Mouse (Mus musculus): ENCODE measurements around the gene Jazf1.

Gene Jazf1

DNA sequence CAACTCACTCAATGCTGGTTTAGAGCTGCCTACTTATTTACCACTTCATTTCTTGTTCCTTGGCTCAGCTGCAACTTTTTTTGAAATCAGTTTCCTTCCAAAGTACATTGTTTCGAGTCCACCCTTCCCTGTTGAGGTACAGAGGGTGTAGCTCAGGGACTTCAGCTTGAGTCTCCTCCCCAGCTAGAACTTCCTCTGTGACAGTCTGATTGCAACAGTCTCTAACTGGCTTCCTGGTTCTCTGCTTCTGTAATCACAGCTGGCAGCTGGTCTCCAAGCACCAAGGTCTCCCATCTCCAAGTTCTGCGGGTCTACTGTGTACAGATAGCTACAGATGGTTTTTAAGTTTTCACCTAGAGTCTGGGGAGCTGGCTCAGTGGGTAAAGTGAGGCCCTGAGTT lies 113.1 kb downstream of the Jazf1 start:
- DNase-seq (ENCODE audit: low spot score) = no peak

DNA sequence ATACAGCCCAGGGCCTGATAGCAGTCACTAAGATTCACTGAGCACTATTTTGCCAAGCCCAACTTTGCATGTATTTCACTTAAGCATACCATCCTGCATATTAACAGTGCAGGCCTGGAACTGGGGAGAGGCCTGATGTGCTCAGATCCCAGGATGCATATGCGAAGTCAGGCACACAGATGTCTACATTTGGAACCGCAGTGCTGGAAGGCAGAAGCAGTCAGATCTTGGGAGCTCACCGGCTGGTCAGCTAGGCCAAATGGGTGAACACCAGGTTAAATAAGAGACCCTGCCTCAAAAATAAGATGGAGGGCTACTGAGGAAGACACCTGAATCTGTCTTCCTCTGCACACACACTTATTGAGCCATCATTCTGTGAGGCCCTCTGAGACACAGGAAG lies 113.6 kb downstream of the Jazf1 start:
- DNase-seq (ENCODE audit: low spot score) = no peak

GRCm38 (mm10) chr6:52954441-52954840 lies 114.0 kb downstream of the Jazf1 start:
- DNase-seq (ENCODE audit: low spot score) = no peak

DNA sequence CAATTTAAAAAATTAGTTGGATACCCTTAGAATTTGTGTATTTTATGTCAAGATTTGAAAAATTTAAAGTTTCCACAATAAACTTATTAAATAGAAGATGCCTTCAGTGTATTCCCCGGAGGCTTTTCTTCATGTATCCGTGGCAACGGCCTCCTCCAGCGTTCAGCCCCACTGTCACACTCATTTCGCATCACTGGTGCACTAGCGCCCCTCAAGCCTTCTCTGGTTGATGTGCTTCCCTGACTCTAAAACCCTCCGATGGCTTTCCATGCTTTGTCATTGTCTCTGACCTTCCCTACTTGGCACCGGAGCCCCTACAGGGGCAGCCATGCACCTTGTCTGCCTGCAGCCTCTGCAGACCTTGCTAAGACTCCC lies 115.9 kb downstream of the Jazf1 start:
- no peak for DNase-seq (ENCODE audit: low spot score)

GRCm38 (mm10) chr6:52951871-52952525 lies 116.4 kb downstream of the Jazf1 start:
- no peak for DNase-seq (ENCODE audit: low spot score)

DNA sequence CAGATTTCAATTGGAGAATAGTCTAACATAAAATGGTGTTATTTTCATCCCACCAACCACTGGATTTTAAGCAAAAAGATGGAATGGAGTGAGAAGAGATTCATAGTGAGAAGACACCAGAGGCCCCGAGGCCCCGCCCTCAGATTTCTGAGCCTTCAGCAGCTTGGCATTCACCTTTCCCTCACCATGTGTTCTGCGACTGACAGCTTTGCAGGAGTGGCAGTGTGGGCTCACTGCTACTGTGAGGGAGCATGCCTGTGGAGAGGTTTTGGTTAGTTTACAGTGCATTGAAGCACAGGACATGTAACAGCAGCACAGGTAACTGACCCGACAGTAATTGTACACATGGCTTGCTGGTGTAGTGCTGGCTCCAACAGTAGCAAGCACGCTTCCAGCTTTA lies 118.1 kb downstream of the Jazf1 start:
- DNase-seq (ENCODE audit: low spot score) = no peak

DNA sequence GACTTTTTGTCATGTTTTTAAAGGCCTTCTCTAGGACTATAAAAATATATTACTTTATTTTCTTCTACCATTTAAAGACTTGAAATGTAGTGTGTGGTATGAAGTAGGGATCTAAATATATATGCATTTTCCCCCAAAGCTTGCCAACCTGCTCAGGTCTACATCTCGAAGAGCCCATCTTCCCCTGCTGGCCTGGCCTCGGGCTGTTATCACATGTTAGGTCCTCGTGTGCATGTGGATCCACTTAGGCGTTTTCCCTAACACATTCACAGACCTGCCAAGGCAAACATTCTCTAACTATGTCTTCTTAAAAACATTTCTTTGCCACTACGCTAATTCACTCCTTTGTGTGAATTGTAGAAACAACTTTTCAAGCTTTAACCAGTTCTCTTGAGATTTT lies 125.9 kb downstream of the Jazf1 start:
- DNase-seq (ENCODE audit: low spot score) = no peak

GRCm38 (mm10) chr6:52942101-52942500 lies 126.3 kb downstream of the Jazf1 start:
- no peak for DNase-seq (ENCODE audit: low spot score)

DNA sequence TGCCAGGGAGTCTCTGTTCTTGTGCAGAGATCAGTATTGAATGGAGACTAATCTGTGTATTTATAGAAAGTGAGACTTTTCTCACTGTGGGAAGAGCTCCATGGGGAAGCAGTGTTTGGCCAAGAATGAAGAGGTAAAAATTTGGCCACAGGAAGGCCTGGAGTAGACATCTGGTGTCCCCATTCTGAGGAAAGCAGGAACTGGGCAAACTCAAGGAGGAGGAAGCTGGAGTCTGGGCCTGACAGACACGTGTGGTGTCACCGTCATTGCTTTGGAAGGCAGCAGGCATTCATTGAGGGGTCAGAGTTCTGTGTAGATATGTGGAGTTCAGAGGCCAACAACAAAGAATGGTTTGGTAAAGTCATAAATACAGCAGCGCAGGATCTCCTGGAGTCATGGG lies 130.5 kb downstream of the Jazf1 start:
- DNase-seq (ENCODE audit: low spot score) = no peak

DNA sequence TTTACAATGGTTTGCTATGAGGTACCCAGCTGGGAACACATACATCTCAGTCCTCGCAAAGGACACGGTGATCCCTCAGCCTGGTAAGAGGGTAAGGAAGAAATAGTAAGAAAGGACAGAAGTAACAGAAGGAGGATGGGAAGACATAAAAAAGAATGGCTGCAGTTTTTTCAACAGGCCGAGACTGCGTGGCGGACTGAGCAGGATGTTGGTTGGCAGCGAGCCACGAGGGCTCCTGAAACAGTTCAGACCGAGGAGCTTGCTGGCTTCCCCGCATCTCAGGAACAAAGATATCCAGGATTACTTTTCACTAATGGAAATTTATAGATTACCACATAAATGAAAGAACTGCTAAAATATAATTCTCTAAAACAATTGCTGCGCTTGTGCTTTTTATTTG lies 131.4 kb downstream of the Jazf1 start:
- no peak for DNase-seq (ENCODE audit: low spot score)

DNA sequence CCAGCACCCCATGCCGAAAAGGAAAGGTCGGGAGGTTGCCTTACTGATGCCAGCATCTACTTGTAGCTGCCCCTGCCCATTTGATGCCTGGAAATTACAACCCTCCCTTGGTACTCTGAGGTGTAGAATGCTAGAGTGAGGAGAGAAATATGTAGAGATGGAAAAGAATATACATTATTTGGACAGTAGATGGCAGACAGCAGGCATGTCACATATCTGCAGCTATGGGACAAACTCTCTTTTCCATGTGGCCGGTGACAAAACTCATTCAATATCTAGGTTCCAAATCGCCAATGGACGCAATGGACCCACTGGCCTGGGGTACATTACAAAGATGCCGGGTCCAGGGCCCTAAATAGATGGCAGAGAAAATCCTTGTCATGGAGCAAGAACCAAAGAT lies 134.4 kb downstream of the Jazf1 start:
- no peak for DNase-seq (ENCODE audit: low spot score)

DNA sequence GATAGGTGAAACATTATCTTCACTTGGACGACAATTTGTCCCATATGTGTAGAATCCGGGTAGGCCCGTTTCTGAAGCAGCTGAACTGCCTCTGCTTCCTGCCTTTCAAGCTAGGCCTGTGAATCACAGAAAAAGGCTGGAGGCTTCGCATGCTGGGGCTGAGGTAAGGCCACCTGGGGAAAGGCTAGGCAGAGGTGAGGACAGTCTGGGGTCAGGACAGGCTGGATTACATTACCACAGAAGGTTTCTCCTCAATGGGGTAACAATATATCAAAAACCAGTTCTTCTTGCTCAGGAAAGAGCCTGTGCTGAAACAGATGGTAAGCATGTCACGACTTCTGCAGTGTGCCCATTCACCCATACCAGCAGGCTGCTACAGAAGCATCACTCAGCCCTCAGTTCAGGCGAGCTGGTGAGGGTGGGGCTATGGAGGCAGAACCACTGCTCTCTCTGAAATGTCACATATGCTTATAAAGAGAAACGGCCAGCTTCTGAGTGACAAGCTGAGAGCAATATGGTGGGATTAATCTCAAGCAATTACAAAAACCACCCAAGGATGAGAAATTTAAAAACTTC lies 135.7 kb downstream of the Jazf1 start:
- no peak for DNase-seq (ENCODE audit: low spot score)

- DNase-seq (ENCODE audit: low spot score) = no peak
Observed at GRCm38 (mm10) chr6:52929358-52929757, 139.1 kb downstream of the Jazf1 start.

DNA sequence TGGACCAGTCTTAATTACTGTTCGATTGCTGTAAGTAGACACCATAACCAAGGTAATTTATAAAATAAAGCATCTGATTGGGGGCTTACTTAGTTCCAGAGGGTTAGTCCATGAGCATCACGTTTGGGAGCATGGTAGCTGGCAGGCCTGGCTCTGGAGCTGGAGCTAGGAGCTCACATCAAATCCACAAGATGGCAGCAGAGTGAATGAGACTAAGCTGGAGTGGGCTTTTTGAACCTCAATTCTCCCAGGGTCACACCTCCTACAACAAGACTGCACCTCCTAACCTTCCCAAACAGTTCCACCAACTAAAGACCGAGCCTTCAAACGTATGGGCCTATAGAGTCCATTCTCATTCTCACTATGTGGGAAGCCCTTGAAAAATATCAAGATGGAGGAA lies 141.5 kb downstream of the Jazf1 start:
- DNase-seq (ENCODE audit: low spot score) = no peak

DNA sequence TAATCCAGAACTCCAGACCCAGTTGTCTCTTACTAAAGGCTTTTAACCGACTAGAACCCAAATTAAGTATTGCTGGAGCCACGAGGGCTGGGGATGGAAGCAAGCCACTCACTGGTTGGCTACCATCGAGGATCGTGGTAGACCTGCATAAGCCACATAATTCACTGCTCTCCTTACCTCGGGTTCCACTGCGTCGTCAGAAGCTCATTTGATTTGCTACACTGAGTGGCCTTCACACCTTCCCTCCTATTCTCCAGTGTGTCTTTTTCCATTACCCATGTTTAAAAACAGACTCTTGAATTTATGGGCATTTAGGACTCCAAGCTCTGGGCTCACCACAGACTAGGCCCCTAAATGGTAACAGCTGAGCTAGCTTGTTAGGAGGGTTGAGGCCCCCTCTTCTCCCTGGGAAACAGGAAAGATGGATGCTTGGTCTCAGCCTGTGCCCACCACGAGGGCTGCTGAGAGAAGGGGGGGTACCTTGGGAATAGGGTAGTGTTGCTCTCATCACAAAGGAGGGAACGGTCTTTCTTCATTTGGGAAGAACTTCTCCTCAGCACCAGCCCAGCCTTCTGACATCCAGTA lies 142.9 kb downstream of the Jazf1 start:
- no peak for DNase-seq (ENCODE audit: low spot score)

GRCm38 (mm10) chr6:52921248-52921647 lies 147.2 kb downstream of the Jazf1 start:
- no peak for DNase-seq (ENCODE audit: low spot score)

- no peak for DNase-seq (ENCODE audit: low spot score)
Observed at GRCm38 (mm10) chr6:52920719-52921118, 147.7 kb downstream of the Jazf1 start.

- DNase-seq (ENCODE audit: low spot score) = no peak
Observed at GRCm38 (mm10) chr6:52919442-52919841, 149.0 kb downstream of the Jazf1 start.

- peak; percentile 37 for DNase-seq (ENCODE audit: low spot score)
Observed at GRCm38 (mm10) chr6:52918980-52919379, 149.5 kb downstream of the Jazf1 start.

GRCm38 (mm10) chr6:52917471-52917870 lies 151.0 kb downstream of the Jazf1 start:
- no peak for DNase-seq (ENCODE audit: low spot score)

DNA sequence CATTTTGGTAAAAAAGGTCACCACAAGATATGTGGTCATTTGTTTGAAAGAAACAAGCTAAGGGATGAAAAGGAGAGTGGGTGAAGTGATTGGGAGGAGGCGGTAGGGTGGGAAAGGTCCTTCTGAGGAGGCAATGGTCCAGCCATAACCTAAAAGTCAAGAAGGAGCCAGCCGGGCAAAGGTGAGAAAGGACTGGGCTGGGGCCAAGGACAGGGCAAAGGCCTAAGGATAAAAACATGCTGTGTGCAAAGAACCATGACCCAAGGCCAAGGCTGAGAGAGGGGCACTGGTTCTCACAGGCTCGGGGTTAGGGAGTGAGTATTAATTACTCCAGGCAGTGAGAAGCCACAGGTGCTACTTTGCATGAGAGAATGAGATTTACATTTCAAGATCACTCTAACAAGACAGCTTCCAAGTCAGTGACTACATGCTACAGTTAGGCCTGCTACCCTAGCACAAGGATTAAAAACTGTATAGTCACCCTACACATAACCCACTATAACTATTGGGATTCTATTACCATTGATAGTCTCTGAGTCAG lies 151.5 kb downstream of the Jazf1 start:
- DNase-seq (ENCODE audit: low spot score) = no peak

DNA sequence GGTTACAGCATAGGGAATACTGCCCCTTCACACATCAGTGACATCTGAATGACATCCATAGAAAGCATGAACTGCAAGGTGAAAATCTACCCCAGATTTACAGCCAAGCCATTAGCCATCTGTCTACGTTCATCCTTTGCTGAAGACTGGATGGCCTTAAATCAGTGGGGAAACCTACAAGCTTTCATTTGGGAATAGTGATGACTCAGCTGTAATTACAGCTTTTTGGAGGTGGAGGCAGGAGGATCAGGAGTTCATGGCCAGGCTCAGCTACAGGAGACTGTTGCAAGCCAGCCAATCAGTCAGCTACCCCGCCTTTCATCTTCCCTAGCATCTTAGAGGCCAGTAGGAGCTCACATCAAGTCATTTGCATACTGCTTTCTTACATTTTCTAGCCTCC lies 153.5 kb downstream of the Jazf1 start:
- DNase-seq (ENCODE audit: low spot score) = no peak

- DNase-seq (ENCODE audit: low spot score) = no peak
Observed at GRCm38 (mm10) chr6:52912143-52912918, 156.1 kb downstream of the Jazf1 start.
